Mouse (Mus musculus): ENCODE data around the gene Cep72.
"Not testable (repeated sequence)": the region's sequence is repeated elsewhere in the genome, so short reads cannot be mapped to it uniquely, and the experiment has no call there.

Gene Cep72

GRCm38 (mm10) chr13:74030691-74031090 lies 31.4 kb downstream of the Cep72 start:
- DNase-seq (ENCODE audit: low spot score): peak; percentile 32

DNA sequence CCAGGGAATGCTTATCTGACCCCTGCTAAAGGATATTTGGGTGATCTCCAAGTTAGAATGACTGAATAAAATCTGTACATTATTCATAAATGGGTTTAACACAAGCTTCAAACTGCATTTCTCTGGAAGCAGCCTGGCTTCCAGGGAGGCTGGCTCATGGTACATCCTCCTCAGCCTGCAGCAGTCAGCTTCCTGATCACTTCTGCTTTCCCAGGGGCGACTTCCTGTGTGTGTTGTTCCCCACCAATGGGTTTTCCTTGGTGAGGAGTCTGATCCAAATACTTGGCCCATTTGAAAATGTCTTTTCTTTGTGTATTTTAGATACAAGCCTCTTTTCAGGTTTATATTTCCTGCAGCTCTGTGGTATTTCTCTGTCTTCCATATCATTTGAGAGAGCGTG lies 33.1 kb downstream of the Cep72 start:
- no peak for DNase-seq (ENCODE audit: low spot score)

DNA sequence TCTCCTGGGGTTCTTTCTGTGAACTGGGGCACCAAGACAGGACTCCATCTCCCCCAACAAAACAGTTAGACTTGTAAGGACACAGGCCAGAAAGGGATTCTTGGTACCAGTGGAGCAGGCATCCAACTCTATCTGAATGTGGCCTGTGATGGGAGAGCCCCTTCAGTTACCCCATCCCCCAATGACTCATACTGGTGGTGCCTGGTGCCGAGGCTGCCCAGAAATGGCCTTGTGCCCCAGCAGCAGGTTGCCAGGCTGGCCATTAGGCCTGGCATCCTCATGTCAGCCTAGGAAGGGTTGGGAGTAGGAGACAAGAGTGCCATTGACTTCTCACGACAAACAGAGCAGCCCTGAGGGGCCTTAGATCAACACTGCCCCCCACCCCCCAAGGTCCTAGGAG lies 34.0 kb downstream of the Cep72 start:
- DNase-seq (ENCODE audit: low spot score): no peak

DNA sequence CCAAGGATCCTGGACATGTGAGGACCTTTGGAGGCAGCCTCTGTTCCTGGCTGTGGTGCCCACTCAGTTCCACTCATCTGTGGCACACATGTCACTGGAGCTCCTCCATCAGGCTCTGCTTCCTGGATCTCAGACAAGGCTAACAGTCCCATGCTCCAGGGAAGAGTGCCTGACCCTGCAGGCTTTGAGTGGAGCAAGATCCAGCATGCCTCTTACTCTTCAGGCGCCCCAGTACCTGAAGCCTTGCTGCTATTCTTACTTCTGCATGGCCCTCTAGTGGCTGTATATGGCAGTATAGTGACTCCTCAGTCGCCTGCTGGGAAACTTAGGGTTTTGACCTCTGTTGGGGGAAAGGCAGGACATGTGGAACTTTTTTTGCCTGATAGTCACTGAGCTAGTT lies 35.9 kb downstream of the Cep72 start:
- no peak for DNase-seq (ENCODE audit: low spot score)

GRCm38 (mm10) chr13:74025151-74026081 lies 36.7 kb downstream of the Cep72 start:
- DNase-seq (ENCODE audit: low spot score): no peak

GRCm38 (mm10) chr13:74019006-74019405 lies 43.1 kb downstream of the Cep72 start:
- not testable (repeated sequence) for DNase-seq (ENCODE audit: low spot score)

- DNase-seq (ENCODE audit: low spot score): no peak
These were observed 44.7 kb downstream of the Cep72 start for GRCm38 (mm10) chr13:74017426-74017825.

DNA sequence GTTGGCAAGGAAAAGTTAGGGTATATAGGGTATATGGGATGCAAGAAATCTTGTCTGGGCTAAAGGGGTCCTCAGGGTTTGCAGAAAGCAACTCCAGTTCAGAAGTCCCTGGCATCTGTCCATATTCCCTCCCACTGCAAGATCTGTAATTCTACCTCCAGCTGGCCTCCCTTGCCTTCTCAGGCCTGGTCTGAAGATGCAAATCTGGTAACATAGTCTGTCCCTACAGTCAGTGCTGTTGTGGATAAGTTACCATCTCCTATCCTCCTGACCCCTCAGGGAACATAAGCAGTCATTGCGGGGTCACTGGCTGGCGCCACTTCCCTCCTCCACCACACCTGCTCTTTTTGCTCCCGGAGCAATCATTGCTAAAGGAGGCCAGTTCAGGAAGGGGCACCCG lies 46.2 kb downstream of the Cep72 start:
- no peak for DNase-seq (ENCODE audit: low spot score)

GRCm38 (mm10) chr13:74010678-74011077 lies 51.4 kb downstream of the Cep72 start:
- DNase-seq (ENCODE audit: low spot score): no peak

GRCm38 (mm10) chr13:74009791-74010614 lies 52.1 kb downstream of the Cep72 start:
- DNase-seq (ENCODE audit: low spot score): peak; percentile 59

DNA sequence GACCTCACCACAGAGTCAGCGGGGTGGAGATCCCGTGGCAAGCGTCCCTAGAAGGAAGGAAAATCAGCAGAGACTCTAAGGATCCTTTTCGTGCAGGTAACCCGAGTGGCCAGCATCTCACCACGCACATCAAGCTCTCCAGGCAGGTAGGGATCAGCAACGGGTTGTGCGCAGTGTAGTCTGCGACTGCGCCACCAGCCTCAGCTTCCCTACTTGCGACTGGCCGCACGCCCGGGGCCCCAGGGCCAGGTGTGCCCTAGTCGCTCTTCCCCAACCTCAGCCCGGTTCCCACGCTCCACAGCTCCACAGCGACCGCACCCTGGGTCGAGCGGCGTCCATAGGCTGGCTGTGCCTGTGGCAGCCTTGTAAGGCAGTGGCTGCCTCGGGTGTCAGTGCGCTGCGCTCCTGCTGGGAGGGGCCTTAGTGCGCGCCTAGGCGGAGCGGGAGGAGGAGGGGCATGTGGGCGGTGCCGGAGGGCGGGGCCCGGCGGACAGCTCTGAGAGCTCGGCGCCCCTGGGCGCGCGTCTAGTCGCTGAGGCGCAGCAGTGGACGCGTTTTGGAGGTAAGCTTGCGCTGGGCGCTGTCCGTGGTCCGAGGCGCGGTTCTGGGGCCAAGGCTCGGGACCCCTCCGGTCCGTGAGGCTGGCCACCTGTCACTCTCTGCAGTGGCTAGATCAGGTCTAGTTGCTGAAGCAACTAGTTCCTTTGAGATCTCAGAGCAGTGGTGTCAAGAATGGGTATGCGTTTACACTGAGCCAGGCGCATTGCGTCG lies 53.0 kb downstream of the Cep72 start, which contains the start of gene Tppp:
Gene Tppp, plus strand, starts transcription at position 460 of the 771 bp plus-strand sequence.
- peak; percentile 91 for DNase-seq (ENCODE audit: low spot score)

DNA sequence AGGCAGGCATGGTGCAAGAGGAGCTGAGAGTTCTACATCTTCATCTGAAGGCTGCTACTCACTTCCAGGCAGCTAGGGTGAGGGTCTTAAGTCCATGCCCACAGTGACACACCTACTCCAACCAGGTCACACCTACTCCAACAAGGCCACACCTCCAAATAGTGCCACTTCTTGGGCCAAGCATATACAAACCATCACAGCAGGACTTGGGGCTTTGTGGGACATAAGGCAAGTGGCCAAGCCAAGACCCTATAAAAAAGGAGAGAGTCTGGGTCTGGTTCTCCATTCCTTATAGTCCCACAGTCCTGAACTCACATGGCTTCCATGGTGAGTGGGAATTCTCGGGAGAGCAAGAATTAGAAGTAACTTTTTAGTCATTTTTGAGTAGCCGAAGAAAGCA lies 53.9 kb downstream of the Cep72 start:
- not testable (repeated sequence) for DNase-seq (ENCODE audit: low spot score)

GRCm38 (mm10) chr13:74006881-74007280 lies 55.2 kb downstream of the Cep72 start:
- DNase-seq (ENCODE audit: low spot score): not testable (repeated sequence)

DNA sequence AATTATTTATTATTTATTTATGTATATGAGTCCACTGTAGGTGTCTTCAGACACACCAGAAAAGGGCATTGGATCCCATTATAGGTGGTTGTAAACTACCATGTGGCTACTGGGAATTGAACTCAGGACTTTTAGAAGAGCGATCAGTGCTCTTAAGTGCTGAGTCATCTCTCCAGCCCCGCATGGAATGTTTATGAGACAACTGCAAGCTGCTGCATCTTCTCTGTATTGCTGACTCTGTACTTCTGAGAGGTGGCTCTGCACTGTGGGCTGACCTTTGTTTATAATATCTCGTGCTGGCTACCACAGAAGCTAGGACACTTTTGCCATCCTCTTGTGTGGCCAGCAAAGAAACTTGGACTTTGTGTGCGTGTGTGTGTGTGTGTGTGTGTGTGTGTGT lies 60.6 kb downstream of the Cep72 start:
- DNase-seq (ENCODE audit: low spot score): no peak

DNA sequence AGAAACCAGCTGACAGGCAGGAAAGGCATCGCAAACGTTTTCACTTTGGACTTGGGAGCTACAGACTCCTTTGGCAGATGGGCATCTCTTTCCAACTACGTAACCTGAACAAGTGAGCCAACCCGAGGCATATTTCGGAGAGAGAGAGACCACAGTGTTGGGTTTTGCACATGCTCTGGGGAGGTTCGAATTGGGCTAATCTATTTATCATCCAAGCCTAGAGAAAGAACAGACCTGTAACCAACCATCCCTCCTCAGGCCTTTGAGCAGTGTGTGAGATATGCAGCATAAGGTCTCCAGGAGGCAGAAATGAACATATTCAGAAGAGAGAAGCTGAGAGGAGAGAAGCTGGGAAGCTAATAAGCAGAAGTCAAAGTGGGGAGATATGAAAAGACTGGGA lies 61.1 kb downstream of the Cep72 start:
- no peak for DNase-seq (ENCODE audit: low spot score)

DNA sequence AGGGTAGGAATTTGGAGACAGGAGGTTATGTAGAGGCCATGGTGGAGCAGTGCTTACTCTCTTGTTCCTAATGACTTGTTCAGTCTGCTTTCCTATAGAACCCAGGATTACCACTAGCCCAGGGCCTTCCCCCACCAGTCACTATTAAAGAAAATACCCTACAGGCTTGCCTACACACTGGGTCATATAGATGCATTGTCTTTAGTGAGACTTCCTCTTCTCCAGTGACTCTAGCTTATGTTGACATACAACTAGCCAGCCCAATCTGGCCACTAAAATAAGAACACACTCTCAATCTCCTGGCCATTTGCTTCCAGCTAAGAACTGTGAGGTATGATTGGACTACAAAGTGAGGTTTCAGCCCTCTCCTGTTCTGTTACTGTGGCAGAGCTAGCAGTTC lies 61.6 kb downstream of the Cep72 start:
- no peak for DNase-seq (ENCODE audit: low spot score)

DNA sequence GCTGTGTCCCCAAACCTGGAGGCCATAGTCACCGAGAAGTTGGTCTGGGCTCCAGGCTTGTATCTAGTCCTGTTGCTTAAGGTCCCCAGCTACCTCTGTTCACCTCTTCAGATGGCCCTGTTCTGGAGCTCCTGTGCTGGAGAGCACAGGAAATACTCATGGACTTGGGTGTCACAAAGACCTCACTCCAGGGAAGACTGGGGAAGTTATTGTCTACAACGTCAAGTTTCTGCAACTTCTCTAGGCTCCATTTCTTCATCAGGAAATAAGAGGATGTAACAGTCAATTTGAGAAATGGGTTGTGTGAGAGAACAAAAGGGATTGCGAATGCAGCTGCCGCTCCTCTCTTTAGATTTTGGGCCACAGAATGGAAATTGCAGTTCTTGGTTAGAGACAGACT lies 65.6 kb downstream of the Cep72 start:
- DNase-seq (ENCODE audit: low spot score): no peak

- DNase-seq (ENCODE audit: low spot score): no peak
These were observed 70.8 kb downstream of the Cep72 start for GRCm38 (mm10) chr13:73991267-73991666.

GRCm38 (mm10) chr13:73990761-73991160 lies 71.3 kb downstream of the Cep72 start:
- no peak for DNase-seq (ENCODE audit: low spot score)

GRCm38 (mm10) chr13:73990325-73990724 lies 71.8 kb downstream of the Cep72 start:
- DNase-seq (ENCODE audit: low spot score): no peak
